Mouse (Mus musculus) testis, adult 2 months (tissue): ENCODE measurements around the gene Rptor. TPM values are rescaled to one million over a fixed set of nuclear protein-coding genes. Genes with fewer than 3 reads are reported as not detected.

ENCODE experiments used
- H3K27ac ChIP-seq: fragments of 200-500 bp; 2 replicates; pipeline ENCODE4 v1.5.1; 2012; ENCODE audit warnings: low read depth, low read length; ENCODE audit not compliant: control insufficient read depth, insufficient read depth
- H3K27me3 ChIP-seq: fragments of 200-500 bp; 2 replicates; pipeline ENCODE4 v1.6.1; 2012; ENCODE audit warnings: mild to moderate bottlenecking, low read length, moderate library complexity; ENCODE audit not compliant: control insufficient read depth, insufficient read depth
- H3K36me3 ChIP-seq: fragments of 200-500 bp; 2 replicates; pipeline ENCODE4 v1.6.1; 2012; ENCODE audit warnings: mild to moderate bottlenecking, low read length; ENCODE audit not compliant: control insufficient read depth, insufficient read depth
- H3K4me1 ChIP-seq: fragments of 200-500 bp; 2 replicates; pipeline ENCODE4 v1.6.1; 2012; ENCODE audit warnings: low read length; ENCODE audit not compliant: control insufficient read depth, insufficient read depth
- H3K4me3 ChIP-seq: fragments of 200-500 bp; 2 replicates; pipeline ENCODE4 v1.5.1; 2012; ENCODE audit warnings: low read depth, mild to moderate bottlenecking, low read length, moderate library complexity, mixed read lengths; ENCODE audit not compliant: control insufficient read depth
- CTCF ChIP-seq: fragments of 200-500 bp; IDR thresholded peaks from 2 replicates; pipeline ENCODE4 v1.5.1; 2012; ENCODE audit warnings: low read depth, mild to moderate bottlenecking, inconsistent platforms, low read length, moderate library complexity; ENCODE audit not compliant: control insufficient read depth, insufficient read depth, insufficient replicate concordance
- POLR2A ChIP-seq: fragments of 200-500 bp; IDR thresholded peaks from 2 replicates; pipeline ENCODE4 v1.6.1; 2012; ENCODE audit warnings: low read depth, mild to moderate bottlenecking, inconsistent platforms, low read length, moderate library complexity; ENCODE audit not compliant: control insufficient read depth
- polyA plus RNA-seq: library from polyadenylated mRNA; depleted of rRNA; stranded (reverse); fragments of >200 nt; gene quantifications from 2 replicates; pipeline ENCODE4 v1.2.3, GENCODE M21; 2012

Rptor gene
- polyA plus RNA-seq, 1 experiment, result 25.4 TPM

GRCm38 (mm10) chr11:119879573-119879972, 276.9 kb downstream of the Rptor start:
- Histone ChIP-seq H3K27ac (no peak overlapping the region), H3K27me3 (no peaks in the 10 kb centered on the region), H3K4me1 (no peaks in the 10 kb centered on the region), H3K4me3 (no peak overlapping the region), H3K36me3 (no peaks in the 10 kb centered on the region)
- TF ChIP-seq POLR2A, result no peak
- TF ChIP-seq CTCF, result no peak

DNA sequence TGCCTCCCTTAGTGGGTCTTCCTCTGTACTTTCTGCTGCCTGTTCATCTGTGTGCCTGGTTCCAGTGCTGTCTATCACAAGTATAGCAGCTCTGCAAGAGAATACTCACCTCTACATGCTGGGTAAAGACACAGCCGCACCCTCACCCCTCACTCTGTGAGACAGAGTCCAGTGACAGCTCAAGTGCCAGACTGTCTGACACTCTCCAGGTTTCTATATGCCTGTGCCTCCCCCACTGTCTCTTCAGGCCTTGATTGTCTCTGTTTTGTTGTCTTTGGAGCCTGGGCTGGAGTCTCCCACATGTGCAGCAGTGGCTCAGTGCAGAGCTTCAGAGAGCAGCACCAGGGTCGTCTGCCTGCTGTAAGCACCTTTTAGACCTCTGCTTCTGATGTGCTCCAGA, 280.9 kb downstream of the Rptor start:
- no peaks in the 10 kb centered on the region for H3K27me3 ChIP-seq
- no peaks in the 10 kb centered on the region for H3K4me1 ChIP-seq
- H3K27ac ChIP-seq, result no peak overlapping the region
- no peaks in the 10 kb centered on the region; the same call in 1 of the 2 replicates for H3K36me3 ChIP-seq
- H3K4me3 ChIP-seq, result no peak overlapping the region
- TF ChIP-seq CTCF (no peak), POLR2A (no peak)

DNA sequence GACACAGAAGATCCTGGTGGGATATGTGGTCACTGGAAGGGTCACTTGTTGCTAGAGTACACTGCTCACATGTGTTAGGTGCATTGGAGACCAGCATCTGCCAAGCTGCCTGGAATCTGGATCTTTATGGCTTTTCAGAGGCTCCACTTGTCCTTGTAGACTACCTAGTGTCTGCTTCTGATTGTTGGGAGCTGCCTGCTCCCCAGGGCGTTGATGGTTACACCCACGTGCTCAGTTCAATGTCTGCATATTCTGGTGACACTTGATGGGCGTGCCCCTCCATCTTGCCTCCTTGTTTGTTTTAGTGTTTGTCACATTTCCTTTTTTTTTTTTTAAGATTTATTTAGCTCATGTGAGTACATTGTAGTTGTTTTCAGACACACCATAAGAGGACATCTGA, 287.3 kb downstream of the Rptor start:
- H3K27me3 ChIP-seq, result no peaks in the 10 kb centered on the region
- H3K27ac ChIP-seq, result no peak overlapping the region
- no peak overlapping the region for H3K4me3 ChIP-seq
- H3K36me3 ChIP-seq, result no peaks in the 10 kb centered on the region; the same call in 1 of the 2 replicates
- H3K4me1 ChIP-seq, result no peaks in the 10 kb centered on the region
- TF ChIP-seq CTCF, result no peak
- no peak for TF ChIP-seq POLR2A

DNA sequence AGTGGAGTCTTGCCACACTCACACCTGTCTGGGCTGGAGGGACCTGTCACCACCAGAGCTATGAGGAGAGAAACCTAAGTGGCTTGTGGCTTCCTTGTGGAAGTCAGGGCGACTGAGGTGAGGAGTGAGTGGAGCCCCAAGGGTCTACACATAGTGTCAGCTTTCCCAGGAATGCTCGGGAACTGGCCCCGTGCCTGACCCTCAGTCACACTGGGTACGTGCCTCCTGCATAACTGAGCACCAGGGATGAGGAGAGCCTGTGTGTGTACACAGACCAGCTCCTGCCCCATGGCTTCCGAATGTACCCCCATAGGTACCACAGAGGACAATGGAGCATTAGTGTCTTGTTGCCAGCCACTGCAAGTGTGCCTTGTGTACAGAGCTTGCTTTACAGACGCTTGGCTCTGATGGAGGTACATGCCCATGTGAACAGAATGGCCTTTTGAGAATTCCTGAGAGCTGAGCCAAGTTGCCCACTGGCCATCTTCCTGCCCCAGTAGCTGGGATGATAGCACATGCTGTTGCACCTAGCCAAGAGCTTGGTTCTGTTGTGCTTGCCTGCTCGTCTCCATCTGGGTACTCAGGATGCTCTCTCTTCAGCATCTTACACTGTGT, 289.0 kb downstream of the Rptor start:
- no peak for TF ChIP-seq CTCF
- TF ChIP-seq POLR2A, result no peak
- Histone ChIP-seq H3K27me3 (no peaks in the 10 kb centered on the region), H3K4me1 (no peaks in the 10 kb centered on the region), H3K36me3 (no peaks in the 10 kb centered on the region; the same call in 1 of the 2 replicates), H3K27ac (no peak overlapping the region), H3K4me3 (no peak overlapping the region)

- H3K36me3 ChIP-seq, result no peaks in the 10 kb centered on the region; the same call in 1 of the 2 replicates
These were observed 291.0 kb downstream of the Rptor start for GRCm38 (mm10) chr11:119893667-119894236.

DNA sequence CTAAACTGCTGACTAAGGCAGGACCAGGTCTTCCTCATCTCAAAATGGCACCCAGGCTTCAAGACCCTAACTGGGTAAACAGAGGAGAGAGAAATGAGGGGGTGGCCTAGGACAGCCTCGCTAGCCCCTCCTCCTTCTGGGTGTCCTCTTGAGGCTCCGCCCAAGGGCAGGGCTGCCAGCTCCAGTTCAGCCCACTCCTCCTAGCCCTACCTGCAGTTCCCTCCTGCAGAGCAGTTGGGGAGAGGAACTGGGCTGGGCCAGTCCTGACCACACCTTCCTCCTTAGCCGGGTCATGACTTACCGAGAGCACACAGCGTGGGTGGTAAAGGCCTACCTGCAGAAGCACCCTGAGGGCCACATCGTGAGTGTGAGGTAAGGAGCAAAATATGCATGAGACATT, 291.9 kb downstream of the Rptor start:
- no peak overlapping the region for H3K27ac ChIP-seq
- no peaks in the 10 kb centered on the region for H3K27me3 ChIP-seq
- H3K4me1 ChIP-seq, result no peaks in the 10 kb centered on the region
- TF ChIP-seq POLR2A (no peak), CTCF (no peak)
- no peak overlapping the region for H3K4me3 ChIP-seq
- no peaks in the 10 kb centered on the region; the same call in 1 of the 2 replicates for H3K36me3 ChIP-seq

More at GRCm38 (mm10) chr11:119893667-119894236, 291.0 kb downstream of the Rptor start:
- Histone ChIP-seq H3K27ac (no peak overlapping the region), H3K4me3 (no peak overlapping the region), H3K4me1 (no peaks in the 10 kb centered on the region), H3K27me3 (no peaks in the 10 kb centered on the region)
- TF ChIP-seq POLR2A (no peak), CTCF (no peak)

DNA sequence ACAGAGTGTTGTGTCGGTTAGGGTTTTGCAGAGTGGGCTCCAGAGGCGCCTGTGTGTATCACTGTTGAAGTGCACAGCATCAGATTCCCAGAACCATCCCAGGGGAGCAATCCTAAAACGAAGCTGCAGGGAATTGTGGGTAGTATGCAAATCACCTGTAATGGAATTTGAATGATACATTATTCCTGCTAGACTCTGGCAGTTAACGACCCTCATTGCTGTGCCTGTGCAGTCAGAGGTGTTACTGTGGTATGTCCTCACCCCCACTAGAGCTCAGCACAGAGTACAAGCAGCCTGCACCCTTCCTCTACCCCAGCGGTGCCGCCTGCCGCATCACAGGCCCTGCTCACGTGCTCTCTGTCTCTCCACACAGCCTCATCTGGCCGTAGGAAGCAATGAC, 294.3 kb downstream of the Rptor start:
- Histone ChIP-seq H3K4me1 (no peaks in the 10 kb centered on the region), H3K27ac (no peak overlapping the region), H3K4me3 (no peak overlapping the region), H3K27me3 (no peaks in the 10 kb centered on the region), H3K36me3 (no peaks in the 10 kb centered on the region; the same call in 1 of the 2 replicates)
- TF ChIP-seq CTCF, result no peak
- TF ChIP-seq POLR2A, result no peak
